Mouse (Mus musculus): ENCODE data around the gene Mfap1b. TPM values are rescaled to one million over a fixed set of nuclear protein-coding genes. Genes with fewer than 3 reads are reported as not detected.
A peak's percentile ranks its signal among the peaks of the same experiment; 100 is the strongest.

The Mfap1b gene
- polyA plus RNA-seq, 1 experiment, result not detected

DNA sequence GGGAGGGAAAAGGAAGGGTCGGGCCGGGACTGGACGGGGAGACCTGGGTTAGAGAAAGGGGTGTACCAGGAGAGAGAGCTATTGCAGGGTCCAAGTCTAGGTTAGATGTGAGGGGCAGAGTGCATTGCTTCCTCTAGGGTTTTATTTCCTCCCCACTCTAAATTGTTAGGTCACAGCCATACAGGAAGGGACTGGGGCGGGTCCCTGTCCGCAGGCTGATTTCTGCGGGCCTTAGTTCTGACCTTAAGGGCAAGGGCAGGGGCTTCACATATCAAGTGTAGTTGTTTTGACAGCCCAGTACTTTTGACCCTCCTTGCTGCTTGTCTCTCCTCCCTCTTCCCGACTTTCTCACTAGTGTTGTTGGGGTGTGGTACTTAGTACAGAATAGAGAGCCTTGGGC lies 23.8 kb downstream of the Mfap1b start:
- Histone ChIP-seq H3K27ac (ENCODE audit: insufficient read depth, low read depth, low read length) (no peak overlapping the region; the same call in 1 of the 2 replicates), H3K4me1 (ENCODE audit: control insufficient read depth, insufficient read depth, low read length) (peaks cover 10% of the 10 kb centered on the region), H3K4me3 (ENCODE audit: insufficient read depth, low read depth, low read length) (peak overlapping the region; percentile 89)
- TF ChIP-seq POLR2A (IDR thresholded peaks at IDR 0.05; ENCODE audit: insufficient read depth, low read depth, low read length) (no peak), CTCF (IDR thresholded peaks at IDR 0.05; ENCODE audit: insufficient read depth, low read depth, low read length) (no peak)
- WGBS, result 2% methylated on average over 7 of the region's 7 CpGs

DNA sequence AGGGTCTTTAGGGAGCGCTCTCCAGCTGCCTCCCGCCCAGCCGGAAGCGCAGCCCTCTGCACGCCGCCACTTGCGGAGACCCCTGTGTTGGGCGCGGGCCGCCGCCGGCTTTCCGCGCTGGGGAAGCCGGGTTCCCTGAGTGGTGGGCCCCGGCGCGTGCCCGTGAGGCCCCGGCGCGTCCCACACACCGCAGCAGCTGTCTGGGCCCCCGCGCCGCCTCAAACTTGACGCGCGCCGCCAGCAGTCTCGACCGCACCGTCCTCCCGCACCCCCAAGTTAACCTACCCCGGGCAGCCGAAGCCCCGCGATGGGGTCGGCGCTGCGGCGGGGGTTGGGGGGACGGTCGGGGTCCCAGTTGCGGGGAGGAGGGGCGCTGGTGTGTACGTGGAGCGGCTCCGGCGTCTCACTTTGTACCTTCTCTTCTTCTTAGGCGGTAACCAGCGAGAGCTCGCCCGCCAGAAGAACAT lies 24.3 kb downstream of the Mfap1b start:
- no peak for TF ChIP-seq POLR2A (IDR thresholded peaks at IDR 0.05; ENCODE audit: insufficient read depth, low read depth, low read length)
- WGBS, result under 1% methylated on average over 54 of the region's 54 CpGs
- H3K4me1 ChIP-seq (ENCODE audit: control insufficient read depth, insufficient read depth, low read length), result peaks cover 10% of the 10 kb centered on the region
- peak overlapping the region; percentile 89 for H3K4me3 ChIP-seq (ENCODE audit: insufficient read depth, low read depth, low read length)
- H3K27ac ChIP-seq (ENCODE audit: insufficient read depth, low read depth, low read length), result peak overlapping the region; percentile 84

DNA sequence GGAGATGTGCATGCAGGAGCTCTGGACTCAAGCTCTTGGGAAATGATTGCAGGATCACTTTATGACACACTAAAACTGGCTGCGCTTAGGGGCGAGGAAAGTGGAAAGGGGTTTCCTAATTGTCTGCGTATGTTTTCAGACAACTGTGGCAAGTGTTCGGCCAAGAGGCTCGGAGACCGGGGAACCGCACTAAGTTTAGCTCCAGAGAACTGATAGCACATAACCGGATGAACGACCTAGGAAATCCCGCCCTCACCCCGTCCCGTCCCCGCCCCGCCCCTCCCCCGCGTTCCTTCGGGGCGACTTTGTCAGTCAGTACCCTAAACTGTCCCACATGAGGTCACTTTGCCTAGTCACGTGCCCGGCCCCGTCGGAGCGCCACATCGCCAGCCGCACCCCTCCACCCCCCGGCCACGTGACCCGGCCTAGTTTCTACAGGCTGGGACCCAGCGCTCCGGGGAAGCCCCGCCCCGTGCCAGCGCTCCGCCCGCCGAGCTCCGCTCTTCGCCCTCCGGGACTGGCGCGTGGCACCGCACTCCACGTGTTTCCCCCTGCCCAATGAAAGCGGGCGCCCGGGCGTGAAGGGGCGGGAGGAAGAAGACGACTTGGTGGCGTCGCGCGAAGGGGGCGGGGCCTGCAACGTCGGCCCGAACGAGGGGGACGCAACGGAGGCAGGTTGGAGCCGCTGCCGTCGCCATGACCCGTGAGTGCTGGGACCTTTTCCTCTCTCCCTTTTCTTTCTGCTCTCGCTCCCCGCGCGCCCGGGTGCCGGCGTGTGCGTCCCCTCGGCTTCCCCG lies 24.9 kb downstream of the Mfap1b start, which contains the start of gene Serf2:
Gene Serf2, plus strand, starts transcription at position 457 of the 797 bp plus-strand sequence.
- peaks cover 10% of the 10 kb centered on the region for H3K4me1 ChIP-seq (ENCODE audit: control insufficient read depth, insufficient read depth, low read length)
- TF ChIP-seq POLR2A (IDR thresholded peaks at IDR 0.05; ENCODE audit: insufficient read depth, low read depth, low read length) (peak; percentile 89), CTCF (IDR thresholded peaks at IDR 0.05; ENCODE audit: insufficient read depth, low read depth, low read length) (no peak)
- peak within 1 kb of the TSS; percentile 84 for H3K27ac ChIP-seq (ENCODE audit: insufficient read depth, low read depth, low read length)
- peak within 1 kb of the TSS; percentile 89 for H3K4me3 ChIP-seq (ENCODE audit: insufficient read depth, low read depth, low read length)
- WGBS, result under 1% methylated on average over 72 of the region's 74 CpGs

DNA sequence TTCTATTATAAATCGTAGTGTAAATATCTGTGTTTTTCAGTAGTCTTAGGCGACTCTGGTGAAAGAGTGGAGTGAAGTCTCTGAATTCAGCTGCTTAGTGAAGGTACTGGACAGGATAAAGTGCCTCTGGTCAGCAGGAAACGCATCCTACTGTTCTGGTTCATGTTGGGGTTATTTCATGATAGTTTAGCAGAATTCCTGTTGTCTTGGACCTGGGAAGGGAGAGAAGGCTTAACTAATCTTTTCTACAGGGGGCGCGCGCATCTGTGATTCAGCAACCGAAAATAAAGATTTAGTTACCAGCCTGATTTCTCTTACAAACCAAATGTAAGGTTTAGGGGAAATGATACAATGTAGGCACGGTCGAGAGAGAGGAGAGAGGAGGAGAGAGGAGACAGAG lies 25.7 kb downstream of the Mfap1b start:
- TF ChIP-seq POLR2A (IDR thresholded peaks at IDR 0.05; ENCODE audit: insufficient read depth, low read depth, low read length) (no peak), CTCF (IDR thresholded peaks at IDR 0.05; ENCODE audit: insufficient read depth, low read depth, low read length) (no peak)
- H3K4me3 ChIP-seq (ENCODE audit: insufficient read depth, low read depth, low read length), result no peak overlapping the region

DNA sequence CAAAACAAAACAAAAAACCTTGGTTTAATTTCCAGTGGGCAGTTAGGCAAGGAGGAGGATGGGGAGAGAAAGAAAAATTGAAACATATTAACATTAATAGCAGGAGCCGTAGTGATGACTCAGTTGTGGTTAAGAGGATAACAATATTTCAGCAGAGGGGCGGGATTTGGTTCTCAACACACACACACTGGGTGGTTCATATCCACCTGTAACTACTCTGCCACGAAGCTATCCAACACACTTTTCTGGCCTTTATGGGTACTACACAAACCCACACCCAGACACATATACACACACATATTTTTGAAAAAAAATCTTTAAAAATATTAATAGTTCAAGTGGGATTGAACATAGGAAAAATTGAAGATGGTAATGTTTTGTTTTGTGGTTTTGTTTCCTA lies 26.9 kb downstream of the Mfap1b start:
- Histone ChIP-seq H3K4me3 (ENCODE audit: insufficient read depth, low read depth, low read length) (no peak overlapping the region), H3K4me1 (ENCODE audit: control insufficient read depth, insufficient read depth, low read length) (peaks cover 17% of the 10 kb centered on the region), H3K27ac (ENCODE audit: insufficient read depth, low read depth, low read length) (no peak overlapping the region)
- WGBS, result 88% methylated on average over 3 of the region's 3 CpGs
- TF ChIP-seq POLR2A (IDR thresholded peaks at IDR 0.05; ENCODE audit: insufficient read depth, low read depth, low read length) (no peak), CTCF (IDR thresholded peaks at IDR 0.05; ENCODE audit: insufficient read depth, low read depth, low read length) (no peak)

More for the DNA sequence above, 25.7 kb downstream of the Mfap1b start:
- WGBS, result 11% methylated on average over 9 of the region's 9 CpGs
- Histone ChIP-seq H3K4me1 (ENCODE audit: control insufficient read depth, insufficient read depth, low read length) (peaks cover 10% of the 10 kb centered on the region), H3K27ac (ENCODE audit: insufficient read depth, low read depth, low read length) (peak overlapping the region; percentile 39; the same call in 1 of the 2 replicates)

DNA sequence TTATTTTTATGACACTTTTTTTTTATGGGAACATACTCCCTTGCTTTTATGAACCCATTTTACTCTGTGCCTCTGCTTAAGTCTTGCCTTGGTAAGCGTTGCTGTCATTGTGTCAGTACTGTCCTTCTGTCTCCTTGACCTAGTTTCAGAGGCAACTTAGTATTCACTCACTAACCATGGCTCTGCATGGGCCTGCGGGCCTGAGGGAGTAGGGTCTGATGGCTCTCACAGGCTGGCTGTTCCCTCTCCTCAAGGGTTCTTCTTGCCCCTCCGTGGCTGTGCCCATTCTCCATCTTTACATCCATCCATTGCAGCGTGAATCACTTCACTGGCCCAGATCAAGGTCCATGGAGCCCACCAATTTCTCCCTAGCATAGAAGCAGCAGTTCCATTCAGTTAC lies 27.4 kb downstream of the Mfap1b start:
- Histone ChIP-seq H3K4me1 (ENCODE audit: control insufficient read depth, insufficient read depth, low read length) (peaks cover 20% of the 10 kb centered on the region), H3K4me3 (ENCODE audit: insufficient read depth, low read depth, low read length) (no peak overlapping the region), H3K27ac (ENCODE audit: insufficient read depth, low read depth, low read length) (no peak overlapping the region)
- no peak for TF ChIP-seq POLR2A (IDR thresholded peaks at IDR 0.05; ENCODE audit: insufficient read depth, low read depth, low read length)
- no peak for TF ChIP-seq CTCF (IDR thresholded peaks at IDR 0.05; ENCODE audit: insufficient read depth, low read depth, low read length)
- WGBS, result 81% methylated on average over 4 of the region's 4 CpGs

DNA sequence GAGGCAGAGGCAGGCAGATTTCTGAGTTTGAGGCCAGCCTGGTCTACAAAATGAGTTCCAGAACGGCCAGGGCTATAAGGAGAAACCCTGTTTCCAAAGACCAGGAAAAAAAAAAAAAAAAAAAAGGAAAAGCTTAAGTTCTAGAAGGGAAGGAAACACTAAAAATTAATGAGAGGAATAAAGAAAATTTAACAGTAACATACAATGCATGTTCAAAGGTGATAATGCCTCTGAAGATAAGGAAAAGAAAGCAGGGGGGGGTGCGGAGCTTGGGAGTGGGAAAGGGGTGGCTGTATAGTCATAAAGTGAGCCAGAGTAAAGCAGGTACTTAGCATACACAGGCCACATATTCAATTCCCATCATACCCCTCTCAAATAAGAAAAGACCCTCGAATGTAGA lies 28.8 kb downstream of the Mfap1b start:
- peaks cover 15% of the 10 kb centered on the region for H3K4me1 ChIP-seq (ENCODE audit: control insufficient read depth, insufficient read depth, low read length)
- WGBS, result 84% methylated on average over 3 of the region's 3 CpGs
- no peak overlapping the region for H3K27ac ChIP-seq (ENCODE audit: insufficient read depth, low read depth, low read length)
- H3K4me3 ChIP-seq (ENCODE audit: insufficient read depth, low read depth, low read length), result no peak overlapping the region
- TF ChIP-seq POLR2A (IDR thresholded peaks at IDR 0.05; ENCODE audit: insufficient read depth, low read depth, low read length) (no peak), CTCF (IDR thresholded peaks at IDR 0.05; ENCODE audit: insufficient read depth, low read depth, low read length) (no peak)

DNA sequence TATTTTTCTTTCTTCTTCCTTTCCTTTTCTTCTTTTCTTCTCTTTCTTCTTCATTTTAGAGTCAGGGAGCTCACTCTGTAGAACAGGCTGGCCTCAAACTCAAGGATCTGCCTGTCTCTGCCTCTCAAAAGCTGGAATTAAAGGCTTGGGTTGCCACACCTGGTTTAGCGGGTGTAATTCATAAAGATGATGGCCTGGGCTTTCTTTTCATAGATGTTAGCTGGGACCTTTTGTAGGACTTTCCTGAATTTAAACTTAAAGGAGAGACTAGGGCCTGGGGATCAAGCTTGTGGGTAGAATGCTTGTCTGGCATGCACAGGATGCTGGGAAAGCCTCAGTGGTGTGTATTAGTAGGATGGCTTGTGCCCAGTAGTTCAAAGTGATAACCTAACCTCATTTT lies 29.7 kb downstream of the Mfap1b start, which contains the start of gene Ell3:
Gene Ell3, minus strand, starts transcription at position 101 of the 400 bp plus-strand sequence.
- TF ChIP-seq POLR2A (IDR thresholded peaks at IDR 0.05; ENCODE audit: insufficient read depth, low read depth, low read length) (no peak), CTCF (IDR thresholded peaks at IDR 0.05; ENCODE audit: insufficient read depth, low read depth, low read length) (no peak)
- 95% methylated on average over 1 of the region's 1 CpGs for WGBS
- Histone ChIP-seq H3K4me3 (ENCODE audit: insufficient read depth, low read depth, low read length) (no peak within 1 kb of the TSS), H3K27ac (ENCODE audit: insufficient read depth, low read depth, low read length) (no peak within 1 kb of the TSS), H3K4me1 (ENCODE audit: control insufficient read depth, insufficient read depth, low read length) (peaks cover 12% of the 10 kb centered on the region)

DNA sequence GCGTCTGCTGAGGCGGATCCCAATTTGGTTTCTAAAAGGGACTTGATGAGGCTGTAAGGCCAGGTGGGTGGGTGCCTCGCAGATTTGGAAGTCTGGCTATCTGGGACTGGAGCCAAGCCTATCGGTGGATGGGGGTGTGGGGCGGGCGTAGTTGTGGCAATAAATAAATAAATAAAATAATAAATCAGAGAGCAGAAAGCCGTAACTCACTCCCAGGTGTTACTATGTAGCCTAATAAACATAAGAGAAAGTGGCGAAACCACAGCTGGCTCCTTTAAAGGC lies 30.9 kb downstream of the Mfap1b start:
- no peak overlapping the region for H3K4me3 ChIP-seq (ENCODE audit: insufficient read depth, low read depth, low read length)
- peaks cover 12% of the 10 kb centered on the region for H3K4me1 ChIP-seq (ENCODE audit: control insufficient read depth, insufficient read depth, low read length)
- WGBS, result 15% methylated on average over 8 of the region's 8 CpGs
- no peak overlapping the region for H3K27ac ChIP-seq (ENCODE audit: insufficient read depth, low read depth, low read length)
- TF ChIP-seq CTCF (IDR thresholded peaks at IDR 0.05; ENCODE audit: insufficient read depth, low read depth, low read length) (no peak), POLR2A (IDR thresholded peaks at IDR 0.05; ENCODE audit: insufficient read depth, low read depth, low read length) (no peak)

All from olfactory bulb, adult 2 months (tissue).